Mouse (Mus musculus): Measurements from ENCODE around the gene Slc29a4. TPM values are rescaled to one million over a fixed set of nuclear protein-coding genes. Genes with fewer than 3 reads are reported as not detected.

Slc29a4 gene
- polyA plus RNA-seq, 1 experiment, result 9.9 TPM

DNA sequence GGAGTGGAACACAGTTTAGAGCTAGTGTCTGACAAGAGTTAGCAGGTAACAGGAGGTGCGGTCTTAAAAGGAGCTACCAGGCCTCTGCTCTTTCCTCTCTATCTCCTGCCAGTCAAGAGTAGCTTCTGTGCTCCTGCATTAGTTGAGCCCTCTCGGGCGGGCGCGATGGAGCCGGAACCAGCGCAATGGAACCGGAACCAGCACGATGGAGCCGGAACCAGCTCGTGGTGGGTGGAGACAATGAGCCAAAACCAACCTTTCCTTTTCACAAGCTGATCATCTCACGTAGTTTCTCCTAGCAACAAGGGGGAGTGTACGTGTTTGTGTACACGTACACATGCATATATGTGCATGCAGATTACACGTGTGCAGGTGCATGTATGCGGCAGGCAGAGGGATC is 36.0 kb downstream of the Slc29a4 start:
- Histone ChIP-seq H3K4me3 (ENCODE audit: low read depth, low read length) (peak overlapping the region; percentile 65), H3K9ac (ENCODE audit: low read depth, poor library complexity, severe bottlenecking) (peak overlapping the region; percentile 52), H3K36me3 (ENCODE audit: control insufficient read depth, insufficient read depth, low read length, poor library complexity, severe bottlenecking) (peaks cover 1% of the 10 kb centered on the region; the same call in 1 of the 2 replicates)

DNA sequence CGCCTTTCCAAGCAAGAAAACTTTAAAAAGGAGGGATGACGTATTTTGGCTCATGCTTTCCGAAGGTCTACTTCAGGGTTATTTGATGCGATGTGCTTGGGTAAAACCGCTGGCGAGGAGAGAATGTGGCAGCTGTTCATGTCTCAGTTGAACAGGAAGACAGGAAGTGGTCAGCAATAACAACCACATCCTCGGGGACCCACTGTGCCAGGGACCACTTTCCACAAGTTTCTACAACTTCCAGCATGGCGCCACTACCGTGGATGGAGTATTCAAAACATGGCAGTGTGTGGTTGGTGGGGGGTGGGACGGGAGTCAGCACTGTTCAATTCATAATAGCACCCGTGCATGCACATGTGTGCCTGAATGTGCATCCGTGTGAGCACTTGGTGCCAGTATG is 38.0 kb downstream of the Slc29a4 start:
- no peak overlapping the region for H3K27ac ChIP-seq (ENCODE audit: insufficient read depth, low read length)
- no peak overlapping the region for H3K4me3 ChIP-seq (ENCODE audit: low read depth, low read length)
- H3K27me3 ChIP-seq (ENCODE audit: control insufficient read depth, insufficient read depth, low read length, poor library complexity, severe bottlenecking), result no peaks in the 10 kb centered on the region
- H3K9ac ChIP-seq (ENCODE audit: low read depth, poor library complexity, severe bottlenecking), result no peak overlapping the region
- H3K4me1 ChIP-seq (ENCODE audit: control insufficient read depth, insufficient read depth, low read length), result no peaks in the 10 kb centered on the region
- TF ChIP-seq CTCF (IDR thresholded peaks at IDR 0.05; ENCODE audit: low read depth, low read length), result no peak
- TF ChIP-seq EP300 (IDR thresholded peaks at IDR 0.05; ENCODE audit: insufficient read depth, low read depth, low read length), result no peak
- TF ChIP-seq POLR2A (IDR thresholded peaks at IDR 0.05; ENCODE audit: insufficient read depth, low read length), result no peak
- H3K36me3 ChIP-seq (ENCODE audit: control insufficient read depth, insufficient read depth, low read length, poor library complexity, severe bottlenecking), result peaks cover 2% of the 10 kb centered on the region; the same call in 1 of the 2 replicates
- no peaks in the 10 kb centered on the region for H3K9me3 ChIP-seq (replicated peaks; ENCODE audit: control insufficient read depth, insufficient read depth, low read length, poor library complexity, severe bottlenecking)

More for the DNA sequence above, 36.0 kb downstream of the Slc29a4 start:
- no peaks in the 10 kb centered on the region for H3K9me3 ChIP-seq (replicated peaks; ENCODE audit: control insufficient read depth, insufficient read depth, low read length, poor library complexity, severe bottlenecking)
- TF ChIP-seq CTCF (IDR thresholded peaks at IDR 0.05; ENCODE audit: low read depth, low read length) (no peak), POLR2A (IDR thresholded peaks at IDR 0.05; ENCODE audit: insufficient read depth, low read length) (no peak), EP300 (IDR thresholded peaks at IDR 0.05; ENCODE audit: insufficient read depth, low read depth, low read length) (no peak)
- H3K4me1 ChIP-seq (ENCODE audit: control insufficient read depth, insufficient read depth, low read length), result no peaks in the 10 kb centered on the region
- H3K27me3 ChIP-seq (ENCODE audit: control insufficient read depth, insufficient read depth, low read length, poor library complexity, severe bottlenecking), result no peaks in the 10 kb centered on the region
- H3K27ac ChIP-seq (ENCODE audit: insufficient read depth, low read length), result no peak overlapping the region

DNA sequence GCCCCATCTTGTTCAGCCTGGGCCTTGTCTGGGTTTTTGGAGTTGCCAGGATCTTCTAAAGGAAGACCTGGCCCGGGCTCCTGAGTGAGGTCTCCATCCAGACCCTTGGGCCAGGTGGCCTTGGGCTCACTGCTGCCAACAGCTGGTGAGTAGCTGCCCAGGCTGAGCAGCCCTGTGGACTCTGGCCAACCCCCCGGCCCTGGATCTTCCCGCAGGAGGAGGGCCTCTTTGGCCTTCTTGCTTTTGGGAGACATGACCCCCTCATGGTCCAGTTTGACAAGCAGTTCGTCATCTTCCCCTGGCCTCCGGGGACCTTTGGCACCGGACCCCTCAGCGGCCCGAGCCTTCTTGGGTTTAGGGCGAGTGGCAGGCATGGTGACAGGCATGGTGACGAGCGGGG is 39.6 kb downstream of the Slc29a4 start:
- no peaks in the 10 kb centered on the region for H3K27me3 ChIP-seq (ENCODE audit: control insufficient read depth, insufficient read depth, low read length, poor library complexity, severe bottlenecking)
- TF ChIP-seq EP300 (IDR thresholded peaks at IDR 0.05; ENCODE audit: insufficient read depth, low read depth, low read length) (no peak), POLR2A (IDR thresholded peaks at IDR 0.05; ENCODE audit: insufficient read depth, low read length) (no peak), CTCF (IDR thresholded peaks at IDR 0.05; ENCODE audit: low read depth, low read length) (no peak)
- H3K4me1 ChIP-seq (ENCODE audit: control insufficient read depth, insufficient read depth, low read length), result no peaks in the 10 kb centered on the region
- H3K36me3 ChIP-seq (ENCODE audit: control insufficient read depth, insufficient read depth, low read length, poor library complexity, severe bottlenecking), result peaks cover 2% of the 10 kb centered on the region; the same call in 1 of the 2 replicates
- H3K27ac ChIP-seq (ENCODE audit: insufficient read depth, low read length), result no peak overlapping the region
- H3K4me3 ChIP-seq (ENCODE audit: low read depth, low read length), result no peak overlapping the region
- H3K9ac ChIP-seq (ENCODE audit: low read depth, poor library complexity, severe bottlenecking), result no peak overlapping the region
- H3K9me3 ChIP-seq (replicated peaks; ENCODE audit: control insufficient read depth, insufficient read depth, low read length, poor library complexity, severe bottlenecking), result no peaks in the 10 kb centered on the region

DNA sequence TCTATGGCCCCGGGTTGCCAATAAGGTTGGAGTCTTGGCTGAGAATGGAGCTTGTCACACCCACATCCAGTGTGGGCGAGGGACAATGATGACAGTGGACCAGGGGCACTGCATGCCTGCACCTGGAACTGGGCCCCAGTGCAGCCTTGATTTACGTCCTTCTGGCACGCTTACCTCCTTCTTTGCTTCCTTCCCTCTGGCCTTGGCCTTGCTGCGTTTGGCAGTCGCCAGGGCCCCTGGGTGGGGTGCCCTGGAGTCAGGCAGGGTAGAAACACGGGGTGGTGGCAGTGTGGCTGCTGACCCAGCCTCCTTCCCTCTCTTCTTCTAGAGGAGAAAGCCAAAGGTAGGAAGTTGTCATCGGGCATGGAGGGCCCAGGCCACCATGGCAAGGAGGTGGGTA is 47.6 kb downstream of the Slc29a4 start:
- H3K9ac ChIP-seq (ENCODE audit: low read depth, poor library complexity, severe bottlenecking), result no peak overlapping the region
- no peak overlapping the region for H3K4me3 ChIP-seq (ENCODE audit: low read depth, low read length)
- H3K9me3 ChIP-seq (replicated peaks; ENCODE audit: control insufficient read depth, insufficient read depth, low read length, poor library complexity, severe bottlenecking), result no peaks in the 10 kb centered on the region
- H3K27ac ChIP-seq (ENCODE audit: insufficient read depth, low read length), result no peak overlapping the region
- TF ChIP-seq POLR2A (IDR thresholded peaks at IDR 0.05; ENCODE audit: insufficient read depth, low read length) (no peak), CTCF (IDR thresholded peaks at IDR 0.05; ENCODE audit: low read depth, low read length) (no peak), EP300 (IDR thresholded peaks at IDR 0.05; ENCODE audit: insufficient read depth, low read depth, low read length) (no peak)
- H3K4me1 ChIP-seq (ENCODE audit: control insufficient read depth, insufficient read depth, low read length), result no peaks in the 10 kb centered on the region
- H3K27me3 ChIP-seq (ENCODE audit: control insufficient read depth, insufficient read depth, low read length, poor library complexity, severe bottlenecking), result no peaks in the 10 kb centered on the region
- H3K36me3 ChIP-seq (ENCODE audit: control insufficient read depth, insufficient read depth, low read length, poor library complexity, severe bottlenecking), result no peaks in the 10 kb centered on the region

DNA sequence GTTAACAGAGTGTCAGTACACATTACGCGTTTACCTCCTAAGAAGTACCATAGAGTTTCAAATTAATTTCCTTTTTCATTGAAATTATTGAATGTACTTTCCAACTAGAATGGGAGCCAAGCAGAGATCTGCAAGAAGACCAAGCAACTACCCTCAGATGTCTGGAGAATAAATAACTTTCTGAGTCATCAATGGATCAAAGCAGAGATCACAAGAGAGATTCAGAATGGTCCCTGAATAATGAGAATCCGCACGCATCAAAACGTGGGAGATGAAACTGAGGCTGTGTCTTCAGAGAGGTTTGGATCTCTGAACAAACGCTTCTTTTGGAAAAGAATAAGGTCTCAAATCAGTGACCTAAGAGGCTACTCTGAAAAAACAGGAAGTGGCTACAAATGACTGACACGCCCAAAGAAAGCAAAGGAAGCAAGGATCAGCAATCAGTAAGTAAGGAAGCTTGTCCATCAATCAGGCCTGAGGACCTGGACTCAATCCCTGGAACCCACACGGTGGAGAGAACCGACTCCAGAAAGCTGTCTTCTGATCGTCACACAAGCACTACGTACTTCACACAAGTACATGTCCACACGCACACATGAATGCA is 54.8 kb downstream of the Slc29a4 start:
- no peak for TF ChIP-seq POLR2A (IDR thresholded peaks at IDR 0.05; ENCODE audit: insufficient read depth, low read length)
- TF ChIP-seq CTCF (IDR thresholded peaks at IDR 0.05; ENCODE audit: low read depth, low read length), result no peak
- no peak for TF ChIP-seq EP300 (IDR thresholded peaks at IDR 0.05; ENCODE audit: insufficient read depth, low read depth, low read length)
- Histone ChIP-seq H3K36me3 (ENCODE audit: control insufficient read depth, insufficient read depth, low read length, poor library complexity, severe bottlenecking) (no peaks in the 10 kb centered on the region), H3K4me1 (ENCODE audit: control insufficient read depth, insufficient read depth, low read length) (no peaks in the 10 kb centered on the region)

DNA sequence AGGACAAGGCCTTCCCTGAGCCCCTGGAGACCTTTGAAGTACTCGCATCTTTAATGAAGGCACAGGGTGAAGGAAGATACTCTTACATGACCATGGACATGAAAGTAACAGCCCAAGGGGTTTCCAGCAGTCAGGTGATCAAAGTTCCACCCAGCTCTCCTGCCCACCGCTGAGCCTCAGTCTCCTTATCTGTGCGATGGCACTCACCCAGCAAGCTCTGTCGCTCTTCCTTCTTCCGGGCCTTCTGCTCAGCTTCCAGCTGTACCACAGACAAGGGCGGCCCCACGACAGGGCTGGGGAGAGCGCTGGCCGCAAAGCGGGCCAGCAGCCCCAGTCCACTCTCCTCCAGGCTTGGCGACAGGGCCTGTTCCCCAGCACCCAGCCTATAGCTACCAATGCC is 57.9 kb downstream of the Slc29a4 start:
- TF ChIP-seq EP300 (IDR thresholded peaks at IDR 0.05; ENCODE audit: insufficient read depth, low read depth, low read length), result no peak
- TF ChIP-seq POLR2A (IDR thresholded peaks at IDR 0.05; ENCODE audit: insufficient read depth, low read length), result no peak
- no peak for TF ChIP-seq CTCF (IDR thresholded peaks at IDR 0.05; ENCODE audit: low read depth, low read length)
- Histone ChIP-seq H3K9ac (ENCODE audit: low read depth, poor library complexity, severe bottlenecking) (no peak overlapping the region), H3K4me1 (ENCODE audit: control insufficient read depth, insufficient read depth, low read length) (no peaks in the 10 kb centered on the region), H3K9me3 (replicated peaks; ENCODE audit: control insufficient read depth, insufficient read depth, low read length, poor library complexity, severe bottlenecking) (no peaks in the 10 kb centered on the region), H3K4me3 (ENCODE audit: low read depth, low read length) (no peak overlapping the region), H3K36me3 (ENCODE audit: control insufficient read depth, insufficient read depth, low read length, poor library complexity, severe bottlenecking) (no peaks in the 10 kb centered on the region), H3K27ac (ENCODE audit: insufficient read depth, low read length) (no peak overlapping the region), H3K27me3 (ENCODE audit: control insufficient read depth, insufficient read depth, low read length, poor library complexity, severe bottlenecking) (no peaks in the 10 kb centered on the region)

More for the DNA sequence above, 54.8 kb downstream of the Slc29a4 start:
- Histone ChIP-seq H3K27me3 (ENCODE audit: control insufficient read depth, insufficient read depth, low read length, poor library complexity, severe bottlenecking) (no peaks in the 10 kb centered on the region), H3K9ac (ENCODE audit: low read depth, poor library complexity, severe bottlenecking) (no peak overlapping the region), H3K4me3 (ENCODE audit: low read depth, low read length) (no peak overlapping the region), H3K27ac (ENCODE audit: insufficient read depth, low read length) (no peak overlapping the region), H3K9me3 (replicated peaks; ENCODE audit: control insufficient read depth, insufficient read depth, low read length, poor library complexity, severe bottlenecking) (no peaks in the 10 kb centered on the region)
